Mouse (Mus musculus) megakaryocyte-erythroid progenitor cell, adult 5-6 weeks (primary cell): ENCODE measurements around the gene Tpbpa. TPM values are rescaled to one million over a fixed set of nuclear protein-coding genes. Genes with fewer than 3 reads are reported as not detected.
"Not testable (repeated sequence)": the region's sequence is repeated elsewhere in the genome, so short reads cannot be mapped to it uniquely, and the experiment has no call there.

Source experiments
- ATAC-seq: replicated peaks from 2 replicates; pipeline ENCODE4 v1.8.0; 2016; ENCODE audit warnings: mild to moderate bottlenecking, inconsistent platforms; ENCODE audit not compliant: severe bottlenecking, poor library complexity, low FRiP score, low TSS enrichment
- total RNA-seq, 2 experiments: library from RNA; stranded (forward) in 1 of 2; stranded (reverse) in 1 of 2; fragments of 200-1000, 215-1000 nt in 1 of 2; fragments of >200 nt in 1 of 2; fragmentation: Nextera tagmentation in 1 of 2; gene quantifications; 2 replicates each; pipeline ENCODE4 v1.2.3; 2014 to 2017

Tpbpa gene
- total RNA-seq (2014; fragmentation: Nextera tagmentation) (not detected in 2 replicates), total RNA-seq (2017) (not detected in 2 replicates)

- ATAC-seq: not testable (repeated sequence)
Observed at GRCm38 (mm10) chr13:60941884-60942283, at the start of gene Tpbpa. Gene Tpbpa, minus strand, starts transcription at chr13:60941984.

GRCm38 (mm10) chr13:60986915-60987314 lies 45.1 kb upstream of the Tpbpa start:
- not testable (repeated sequence) for ATAC-seq

- not testable (repeated sequence) for ATAC-seq
Observed at GRCm38 (mm10) chr13:60972319-60972718, 30.5 kb upstream of the Tpbpa start.

- peak; percentile 37; the same call in 1 of the 2 replicates for ATAC-seq
Observed at GRCm38 (mm10) chr13:60963985-60964384, 22.2 kb upstream of the Tpbpa start.

GRCm38 (mm10) chr13:60961706-60962105 lies 19.9 kb upstream of the Tpbpa start:
- no peak for ATAC-seq

- peak; percentile 98 for ATAC-seq
Observed at GRCm38 (mm10) chr13:60936500-60936901, 5.3 kb downstream of the Tpbpa start, which contains the start of the genes Gm49391 and Ctla2a. Gene Gm49391, minus strand, starts transcription at chr13:60936571. Gene Ctla2a, minus strand, starts transcription at chr13:60936625.

GRCm38 (mm10) chr13:60935490-60935889 lies 6.3 kb downstream of the Tpbpa start, which contains the start of gene Gm49393:
Gene Gm49393, minus strand, starts transcription at chr13:60935590.
- not testable (repeated sequence) for ATAC-seq

- ATAC-seq: not testable (repeated sequence)
Observed at GRCm38 (mm10) chr13:60904780-60905179, 37.0 kb downstream of the Tpbpa start, which contains the start of gene Tpbpb. Gene Tpbpb, minus strand, starts transcription at chr13:60904880.

GRCm38 (mm10) chr13:60897328-60897727 lies 44.5 kb downstream of the Tpbpa start, which contains the start of gene Ctla2b:
Gene Ctla2b, minus strand, starts transcription at chr13:60897447.
- ATAC-seq: peak; percentile 65

- ATAC-seq: not testable (repeated sequence)
Observed at GRCm38 (mm10) chr13:60896794-60897193, 45.0 kb downstream of the Tpbpa start, which contains the start of gene Gm49392. Gene Gm49392, minus strand, starts transcription at chr13:60896894.

GRCm38 (mm10) chr13:60895406-60896160 lies 46.2 kb downstream of the Tpbpa start:
- ATAC-seq: no peak

GRCm38 (mm10) chr13:60892301-60892700 lies 49.5 kb downstream of the Tpbpa start:
- no peak for ATAC-seq

Other genes starting within 250 kb of the Tpbpa start
- gene BC051665, start 155.6 kb downstream of the Tpbpa start, total RNA-seq (2014; fragmentation: Nextera tagmentation): not detected in 2 replicates
- not detected in 2 replicates for gene BC051665, start 155.6 kb downstream of the Tpbpa start, total RNA-seq (2017)
- not detected in 2 replicates for gene Ctsll3, start 139.1 kb downstream of the Tpbpa start, total RNA-seq (2014; fragmentation: Nextera tagmentation)
- not detected in 2 replicates for gene Ctsll3, start 139.1 kb downstream of the Tpbpa start, total RNA-seq (2017)
- gene 4930486L24Rik, start 77.5 kb downstream of the Tpbpa start, total RNA-seq (2014; fragmentation: Nextera tagmentation): not detected in 2 replicates
- gene 4930486L24Rik, start 77.5 kb downstream of the Tpbpa start, total RNA-seq (2017): 0.15 and 0.99 TPM in 2 replicates
- gene Gm49392, start 45.1 kb downstream of the Tpbpa start, total RNA-seq (2014; fragmentation: Nextera tagmentation): not detected in 2 replicates
- gene Gm49392, start 45.1 kb downstream of the Tpbpa start, total RNA-seq (2017): not detected in 2 replicates
- 1.9 and 2.1 TPM in 2 replicates for gene Ctla2b, start 44.5 kb downstream of the Tpbpa start, total RNA-seq (2014; fragmentation: Nextera tagmentation)
- gene Ctla2b, start 44.5 kb downstream of the Tpbpa start, total RNA-seq (2017): 13.2 and 27.5 TPM in 2 replicates
- not detected in 2 replicates for gene Tpbpb, start 37.1 kb downstream of the Tpbpa start, total RNA-seq (2014; fragmentation: Nextera tagmentation)
- gene Tpbpb, start 37.1 kb downstream of the Tpbpa start, total RNA-seq (2017): not detected in 2 replicates
- gene Gm49393, start 6.4 kb downstream of the Tpbpa start, total RNA-seq (2014; fragmentation: Nextera tagmentation): not detected in 2 replicates
- gene Gm49393, start 6.4 kb downstream of the Tpbpa start, total RNA-seq (2017): not detected in 2 replicates
- gene Gm49391, start 5.4 kb downstream of the Tpbpa start, total RNA-seq (2014; fragmentation: Nextera tagmentation): not detected in 2 replicates
- gene Gm49391, start 5.4 kb downstream of the Tpbpa start, total RNA-seq (2017): 0.91 and 6.9 TPM in 2 replicates
- gene Ctla2a, start 5.4 kb downstream of the Tpbpa start, total RNA-seq (2014; fragmentation: Nextera tagmentation): 19.0 and 39.1 TPM in 2 replicates
- 93.3 and 277 TPM in 2 replicates for gene Ctla2a, start 5.4 kb downstream of the Tpbpa start, total RNA-seq (2017)
- gene Ctsj, start 64.0 kb upstream of the Tpbpa start, total RNA-seq (2014; fragmentation: Nextera tagmentation): not detected in 2 replicates
- not detected in 2 replicates for gene Ctsj, start 64.0 kb upstream of the Tpbpa start, total RNA-seq (2017)
- not detected in 2 replicates for gene Ctsq, start 98.6 kb upstream of the Tpbpa start, total RNA-seq (2014; fragmentation: Nextera tagmentation)
- gene Ctsq, start 98.6 kb upstream of the Tpbpa start, total RNA-seq (2017): not detected in 2 replicates
- not detected in 2 replicates for gene Ctsr, start 222.3 kb upstream of the Tpbpa start, total RNA-seq (2014; fragmentation: Nextera tagmentation)
- gene Ctsr, start 222.3 kb upstream of the Tpbpa start, total RNA-seq (2017): not detected in 2 replicates